Comparison of ENCODE assay signal across 18 mouse cellular contexts in genomic region chr2:29656095-29656494, GRCm38 (mm10).
"Had no signal": no experiment of that assay in that cellular context is flagged by ENCODE, and none has a peak within 500 bp of the region (broad histone marks: within the 10 kb centered on the region; RNA-seq: fewer than 3 reads in every experiment).

No protein-coding gene starts in this region.

- H3K27ac ChIP-seq: limb, embryonic 12.5 days; limb, embryonic 15.5 days; liver, embryonic 14.5 days; lung, embryonic 15.5 days; midbrain, embryonic 13.5 days; neural tube, embryonic 13.5 days had no signal

- H3K27me3 ChIP-seq: limb, embryonic 12.5 days; limb, embryonic 15.5 days; lung, embryonic 15.5 days; midbrain, embryonic 13.5 days; neural tube, embryonic 13.5 days had no signal

- ATAC-seq: intestine, embryonic 16.5 days; midbrain, embryonic 13.5 days had no signal

- H3K9ac ChIP-seq: limb, embryonic 12.5 days; limb, embryonic 15.5 days; liver, embryonic 14.5 days; lung, embryonic 15.5 days; midbrain, embryonic 13.5 days; neural tube, embryonic 13.5 days had no signal

- H3K36me3 ChIP-seq: limb, embryonic 12.5 days; limb, embryonic 15.5 days; lung, embryonic 15.5 days; midbrain, embryonic 13.5 days; neural tube, embryonic 13.5 days had no signal

- H3K9me3 ChIP-seq: limb, embryonic 12.5 days; limb, embryonic 15.5 days; lung, embryonic 15.5 days; midbrain, embryonic 13.5 days; neural tube, embryonic 13.5 days had no signal

- DNase-seq: kidney, adult 18-20 months; kidney, adult 9 months; kidney, postnatal 14 days; kidney, postnatal 4 days; left cerebral cortex, postnatal 4 days; lung, adult 18-20 months; lung, postnatal 10 days; lung, postnatal 36 days; thymus, adult 18-20 months; thymus, postnatal 36 days had no signal

- H3K4me2 ChIP-seq: limb, embryonic 12.5 days; limb, embryonic 15.5 days; liver, embryonic 11.5 days; lung, embryonic 15.5 days; midbrain, embryonic 13.5 days; neural tube, embryonic 13.5 days had no signal

- H3K4me3 ChIP-seq: limb, embryonic 12.5 days; limb, embryonic 15.5 days; lung, embryonic 15.5 days; midbrain, embryonic 13.5 days; neural tube, embryonic 13.5 days had no signal
